ENCODE assay signal across 19 mouse cellular contexts in genomic region chr9:21348152-21348551, GRCm38 (mm10).
"Had no signal": no experiment of that assay in that cellular context is flagged by ENCODE, and none has a peak within 500 bp of the region (broad histone marks: within the 10 kb centered on the region; RNA-seq: fewer than 3 reads in every experiment).

No protein-coding gene starts in this region.

- ATAC-seq: intestine, embryonic 16.5 days; midbrain, embryonic 15.5 days had no signal

- H3K27ac ChIP-seq: layer of hippocampus, adult 2 months; limb, embryonic 15.5 days; liver, embryonic 14.5 days; lung, embryonic 15.5 days; midbrain, embryonic 12.5 days; midbrain, embryonic 15.5 days; neural tube, embryonic 12.5 days; neural tube, embryonic 15.5 days had no signal

- H3K27me3 ChIP-seq: limb, embryonic 15.5 days; lung, embryonic 15.5 days; midbrain, embryonic 12.5 days; midbrain, embryonic 15.5 days; neural tube, embryonic 12.5 days; neural tube, embryonic 15.5 days had no signal

- DNase-seq: kidney, adult 18-20 months; kidney, adult 9 months; kidney, postnatal 14 days; layer of hippocampus, adult 9-11 months; lung, adult 18-20 months; lung, postnatal 10 days; lung, postnatal 36 days; retina, postnatal 1 day; thymus, adult 18-20 months; thymus, postnatal 36 days had no signal

- H3K9ac ChIP-seq: limb, embryonic 15.5 days; liver, embryonic 14.5 days; lung, embryonic 15.5 days; midbrain, embryonic 12.5 days; midbrain, embryonic 15.5 days; neural tube, embryonic 12.5 days; neural tube, embryonic 15.5 days had no signal

- H3K4me2 ChIP-seq: limb, embryonic 15.5 days; lung, embryonic 15.5 days; midbrain, embryonic 12.5 days; midbrain, embryonic 15.5 days; neural tube, embryonic 12.5 days; neural tube, embryonic 15.5 days had no signal

- H3K4me1 ChIP-seq: midbrain, embryonic 15.5 days; neural tube, embryonic 12.5 days; neural tube, embryonic 15.5 days had no signal

- H3K9me3 ChIP-seq: limb, embryonic 15.5 days; lung, embryonic 15.5 days; midbrain, embryonic 12.5 days; midbrain, embryonic 15.5 days; neural tube, embryonic 12.5 days; neural tube, embryonic 15.5 days had no signal

- H3K4me3 ChIP-seq: layer of hippocampus, adult 2 months; limb, embryonic 15.5 days; lung, embryonic 15.5 days; midbrain, embryonic 12.5 days; midbrain, embryonic 15.5 days; neural tube, embryonic 12.5 days; neural tube, embryonic 15.5 days had no signal
